In the genomic region with DNA sequence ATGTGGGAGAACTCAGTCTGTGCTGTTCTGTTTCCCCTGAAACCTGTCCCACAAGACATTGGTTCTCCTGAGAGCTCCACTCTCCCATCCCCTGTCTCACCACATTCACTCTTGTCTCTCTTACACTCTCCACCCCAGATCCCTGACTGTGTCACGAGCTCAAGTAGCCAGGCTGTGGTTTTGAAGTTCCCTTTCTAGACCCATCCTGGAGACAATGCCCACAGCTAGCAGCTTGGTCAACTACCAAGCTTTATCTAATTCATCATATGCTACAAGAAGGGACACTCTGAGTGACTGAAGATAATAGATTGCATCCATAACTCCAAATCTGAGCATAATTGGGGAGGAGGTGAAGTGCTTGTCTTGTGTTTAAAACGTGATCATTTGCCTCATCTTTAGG, we compare ENCODE assay signal across 14 mouse cellular contexts. TPM values are rescaled to one million over a fixed set of nuclear protein-coding genes. Genes with fewer than 3 reads are reported as not detected.
DNase-seq lines count a peak whose midpoint lies in the region; ATAC-seq and TF ChIP-seq lines count a peak whose summit lies in the region.
"Not testable (repeated sequence)": the region's sequence is repeated elsewhere in the genome, so short reads cannot be mapped to it uniquely, and the experiment has no call there.
"Had no signal": no experiment of that assay in that cellular context is flagged by ENCODE, and none has a peak within 500 bp of the region (broad histone marks: within the 10 kb centered on the region; RNA-seq: fewer than 3 reads in every experiment).

No protein-coding gene starts in this region.

- peak; percentile 14 for DNase-seq in limb, embryonic 10.5 days (ENCODE audit: low spot score)
- peak; percentile 13 for DNase-seq in limb, embryonic 11.5 days (ENCODE audit: low spot score)
- not testable (repeated sequence) for DNase-seq in liver, postnatal 0 days

- not testable (repeated sequence) for H3K36me3 ChIP-seq in limb, embryonic 10.5 days; limb, embryonic 11.5 days (ENCODE audit: control insufficient read depth, insufficient read depth, low read length); liver, postnatal 0 days (replicated peaks; ENCODE audit: insufficient read depth, low read length)

- H3K4me2 ChIP-seq in limb, embryonic 11.5 days (ENCODE audit: low read depth, severe bottlenecking): not testable (repeated sequence)
- peak overlapping the region; percentile 63; the same call in 1 of the 2 replicates for H3K4me2 ChIP-seq in liver, postnatal 0 days (ENCODE audit: low read depth, low read length)

- TF ChIP-seq CTCF in liver, postnatal 0 days (IDR thresholded peaks at IDR 0.05; ENCODE audit: low read depth): not testable (repeated sequence)

- not testable (repeated sequence) for H3K4me1 ChIP-seq in limb, embryonic 10.5 days; limb, embryonic 11.5 days (ENCODE audit: control insufficient read depth, insufficient read depth, low read length); liver, postnatal 0 days (ENCODE audit: insufficient read depth)

- H3K27me3 ChIP-seq in limb, embryonic 10.5 days (ENCODE audit: low read depth, poor library complexity, severe bottlenecking); limb, embryonic 11.5 days (ENCODE audit: control insufficient read depth, insufficient read depth, low read length); liver, postnatal 0 days (ENCODE audit: insufficient read depth, low read length): not testable (repeated sequence)

- ATAC-seq in common myeloid progenitor, adult 5-6 weeks (replicated peaks; ENCODE audit: low read depth, poor library complexity, severe bottlenecking): peak; percentile 68
- ATAC-seq in granulocyte monocyte progenitor cell, adult 5-6 weeks (replicated peaks; ENCODE audit: poor library complexity, severe bottlenecking): peak; percentile 68
- not testable (repeated sequence) for ATAC-seq in limb, embryonic 11.5 days (ENCODE audit: insufficient number of reproducible peaks, low FRiP score, low TSS enrichment, low read depth); liver, postnatal 0 days
- peak; percentile 23; the same call in 1 of the 2 replicates for ATAC-seq in megakaryocyte progenitor cell, adult 5-6 weeks (replicated peaks; ENCODE audit: poor library complexity)

- H3K27ac ChIP-seq in limb, embryonic 10.5 days; limb, embryonic 11.5 days (replicated peaks; ENCODE audit: low read depth, low read length); liver, postnatal 0 days (ENCODE audit: low read depth): not testable (repeated sequence)

- H3K9me3 ChIP-seq in limb, embryonic 10.5 days (replicated peaks); limb, embryonic 11.5 days (ENCODE audit: control insufficient read depth, low read length); liver, postnatal 0 days (ENCODE audit: low read length): not testable (repeated sequence)

- H3K4me3 ChIP-seq in limb, embryonic 10.5 days; limb, embryonic 11.5 days (ENCODE audit: low read depth, low read length); liver, postnatal 0 days (ENCODE audit: low read depth, low read length): not testable (repeated sequence)

- 80% methylated on average over 2 of the region's 2 CpGs for WGBS in limb, embryonic 10.5 days
- WGBS in limb, embryonic 11.5 days: 64% methylated on average over 2 of the region's 2 CpGs
- 33% methylated on average over 2 of the region's 2 CpGs for WGBS in liver, postnatal 0 days (ENCODE audit: insufficient replicate concordance)

- not testable (repeated sequence) for TF ChIP-seq EP300 in liver, postnatal 0 days (IDR thresholded peaks at IDR 0.05; ENCODE audit: low read depth)

- H3K9ac ChIP-seq in limb, embryonic 11.5 days (ENCODE audit: low read length); liver, postnatal 0 days (replicated peaks): not testable (repeated sequence)

RNA-seq across cellular contexts. Expression of gene Serpina3n, which starts 15.5 kb away (rescaled TPM):
- not detected in 2 replicates for total RNA-seq in common myeloid progenitor, adult 5-6 weeks (2017)
- not detected in 2 replicates for total RNA-seq in granulocyte monocyte progenitor cell, adult 5-6 weeks (2014; fragmentation: Nextera tagmentation)
- not detected in 2 replicates for total RNA-seq in granulocyte monocyte progenitor cell, adult 5-6 weeks (2017)
- not detected in 2 replicates for polyA plus RNA-seq in limb, embryonic 10.5 days (2016; fragmentation: Nextera tagmentation; extraction: Ambion mirVana)
- polyA plus RNA-seq in limb, embryonic 11.5 days (2014; fragmentation: Nextera tagmentation; extraction: Ambion mirVana): not detected in 2 replicates
- polyA plus RNA-seq in liver, postnatal 0 days (2015; fragmentation: Nextera tagmentation; extraction: Ambion mirVana): 302 and 340 TPM in 2 replicates
- total RNA-seq in megakaryocyte progenitor cell, adult 5-6 weeks (2015): not detected in 2 replicates
- not detected in 2 replicates for total RNA-seq in megakaryocyte progenitor cell, adult 5-6 weeks (2017)
- total RNA-seq: CH12.LX, G1E, MEL had no signal
- polyA plus RNA-seq: activated CD4-positive, CD25-positive, alpha-beta regulatory T cell, adult 4 months; C2C12; CD4-positive, CD25-positive, alpha-beta regulatory T cell, adult 4 months; G1E had no signal

RNA-seq across cellular contexts. Expression of gene Serpina3k, which starts 52.8 kb away (rescaled TPM):
- total RNA-seq in common myeloid progenitor, adult 5-6 weeks (2017): not detected in 2 replicates
- total RNA-seq in granulocyte monocyte progenitor cell, adult 5-6 weeks (2014; fragmentation: Nextera tagmentation): not detected in 2 replicates
- not detected in 2 replicates for total RNA-seq in granulocyte monocyte progenitor cell, adult 5-6 weeks (2017)
- polyA plus RNA-seq in limb, embryonic 10.5 days (2016; fragmentation: Nextera tagmentation; extraction: Ambion mirVana): not detected in 2 replicates
- polyA plus RNA-seq in limb, embryonic 11.5 days (2014; fragmentation: Nextera tagmentation; extraction: Ambion mirVana): not detected in 2 replicates
- polyA plus RNA-seq in liver, postnatal 0 days (2015; fragmentation: Nextera tagmentation; extraction: Ambion mirVana): 407 and 479 TPM in 2 replicates
- total RNA-seq in megakaryocyte progenitor cell, adult 5-6 weeks (2015): not detected in 2 replicates
- not detected in 2 replicates for total RNA-seq in megakaryocyte progenitor cell, adult 5-6 weeks (2017)
- total RNA-seq: CH12.LX, G1E, MEL had no signal
- polyA plus RNA-seq: activated CD4-positive, CD25-positive, alpha-beta regulatory T cell, adult 4 months; brain, embryonic 14.5 days; C2C12; CD4-positive, CD25-positive, alpha-beta regulatory T cell, adult 4 months; G1E; Patski had no signal

RNA-seq across cellular contexts. Expression of gene Serpina3m, which starts 52.8 kb away (rescaled TPM):
- total RNA-seq in common myeloid progenitor, adult 5-6 weeks (2017): not detected in 2 replicates
- not detected in 2 replicates for total RNA-seq in granulocyte monocyte progenitor cell, adult 5-6 weeks (2014; fragmentation: Nextera tagmentation)
- not detected in 2 replicates for total RNA-seq in granulocyte monocyte progenitor cell, adult 5-6 weeks (2017)
- polyA plus RNA-seq in limb, embryonic 10.5 days (2016; fragmentation: Nextera tagmentation; extraction: Ambion mirVana): not detected in 2 replicates
- polyA plus RNA-seq in limb, embryonic 11.5 days (2014; fragmentation: Nextera tagmentation; extraction: Ambion mirVana): not detected in 2 replicates
- 325 and 370 TPM in 2 replicates for polyA plus RNA-seq in liver, postnatal 0 days (2015; fragmentation: Nextera tagmentation; extraction: Ambion mirVana)
- not detected in 2 replicates for total RNA-seq in megakaryocyte progenitor cell, adult 5-6 weeks (2015)
- total RNA-seq in megakaryocyte progenitor cell, adult 5-6 weeks (2017): not detected in 2 replicates
- total RNA-seq: CH12.LX, G1E, MEL had no signal
- polyA plus RNA-seq: activated CD4-positive, CD25-positive, alpha-beta regulatory T cell, adult 4 months; brain, embryonic 14.5 days; C2C12; CD4-positive, CD25-positive, alpha-beta regulatory T cell, adult 4 months; G1E had no signal
